Mouse (Mus musculus): ENCODE results near the gene Phactr3.

Gene Phactr3

DNA sequence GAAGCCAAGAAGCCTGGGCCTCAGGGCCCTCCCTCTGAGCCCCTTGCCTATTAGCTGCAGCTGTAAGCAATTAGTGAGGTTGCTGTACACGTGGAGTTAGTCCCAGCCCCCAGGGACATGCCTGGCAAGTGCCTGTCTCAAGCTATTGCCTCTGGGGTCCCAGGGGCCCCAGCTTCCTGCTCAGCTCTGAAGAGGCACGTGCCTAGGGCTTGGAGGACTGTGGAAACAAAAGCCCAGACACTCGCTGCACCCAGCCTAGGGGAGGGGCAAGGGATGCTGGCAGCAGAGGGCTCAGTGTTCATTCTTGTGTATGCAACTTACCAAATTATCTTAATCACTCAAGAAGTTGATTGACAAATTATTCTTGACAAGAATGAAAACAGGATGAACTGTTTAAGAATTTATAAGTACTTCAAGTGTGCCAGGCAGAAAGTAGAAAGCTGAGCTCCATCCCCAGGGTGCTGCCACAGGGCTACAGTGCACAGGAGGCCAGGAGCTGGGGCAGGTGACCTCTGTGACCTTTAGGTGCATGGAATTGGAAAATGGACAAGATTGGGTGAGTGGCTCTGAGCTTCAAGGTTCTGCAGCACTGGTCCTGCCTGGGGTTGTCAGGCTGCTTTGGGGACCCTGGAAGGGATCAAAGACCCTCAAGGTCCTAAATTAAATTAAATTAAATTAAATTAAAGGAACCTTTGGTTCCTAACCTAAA lies 138.5 kb downstream of the Phactr3 start:
- DNase-seq (ENCODE audit: low spot score) = no peak

- DNase-seq (ENCODE audit: low spot score) = no peak
Observed at GRCm38 (mm10) chr2:178257986-178258555, 139.3 kb downstream of the Phactr3 start.

DNA sequence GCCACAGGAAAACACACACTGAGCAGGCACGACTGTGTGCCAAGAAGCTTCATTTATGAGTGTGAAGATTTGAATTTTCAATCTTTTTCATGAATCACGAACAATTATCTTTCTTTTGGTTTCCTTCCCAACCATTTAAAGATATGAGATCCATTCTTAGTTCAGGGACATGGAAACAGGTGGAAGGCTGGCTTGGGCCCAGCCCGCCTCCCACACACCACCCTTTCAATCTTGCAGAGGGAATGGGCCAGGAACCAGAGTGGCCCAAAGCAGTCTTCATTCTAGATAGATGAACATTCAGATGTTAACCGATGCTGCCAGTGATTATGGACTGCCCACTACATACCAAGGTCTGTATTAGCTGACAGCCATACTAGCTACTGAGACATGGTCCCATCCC lies 144.3 kb downstream of the Phactr3 start:
- DNase-seq (ENCODE audit: low spot score) = no peak

GRCm38 (mm10) chr2:178264389-178264788 lies 145.6 kb downstream of the Phactr3 start:
- peak; percentile 76 for DNase-seq (ENCODE audit: low spot score)

- no peak for DNase-seq (ENCODE audit: low spot score)
Observed at GRCm38 (mm10) chr2:178265454-178265853, 146.7 kb downstream of the Phactr3 start.

- no peak for DNase-seq (ENCODE audit: low spot score)
Observed at GRCm38 (mm10) chr2:178270794-178271193, 152.0 kb downstream of the Phactr3 start.

DNA sequence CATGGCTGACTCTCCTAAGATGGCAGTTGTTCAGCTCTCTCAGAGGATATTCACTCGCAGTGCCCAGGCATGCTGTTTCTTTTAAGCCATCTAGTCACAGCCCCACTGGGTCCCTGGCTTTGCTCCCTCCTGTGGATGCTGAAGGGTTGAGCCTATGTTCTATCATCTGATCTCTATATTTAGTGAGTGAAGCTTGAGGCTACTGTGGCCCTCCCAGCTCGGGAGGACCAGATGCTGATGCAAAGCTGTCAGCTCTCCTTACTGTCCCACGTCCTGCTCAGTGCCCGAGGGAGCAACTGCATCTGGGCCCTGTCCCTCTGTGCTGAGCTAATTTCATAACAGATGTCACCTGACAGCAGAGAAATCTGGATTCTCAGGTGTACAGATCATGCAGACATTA lies 153.6 kb downstream of the Phactr3 start:
- no peak for DNase-seq (ENCODE audit: low spot score)

DNA sequence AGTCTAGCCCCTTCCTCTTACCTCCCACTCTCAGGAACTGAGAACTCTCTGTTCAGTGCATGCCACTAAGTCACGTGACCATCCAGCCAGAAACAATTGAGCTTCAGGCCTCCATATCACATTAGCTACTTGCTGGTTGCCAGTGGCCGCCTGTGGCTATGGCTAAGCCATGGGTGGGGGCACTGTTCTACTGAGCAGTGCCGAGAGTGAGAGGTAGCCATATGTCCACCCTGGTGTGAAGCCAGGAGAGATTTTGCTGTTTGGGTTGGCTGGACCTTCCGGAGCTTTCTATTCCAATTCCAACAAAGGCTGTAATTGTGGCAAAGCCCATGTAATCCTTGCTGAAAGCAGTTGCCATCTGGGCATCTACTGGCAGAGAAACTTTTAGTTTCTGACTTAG lies 155.4 kb downstream of the Phactr3 start:
- DNase-seq (ENCODE audit: low spot score) = no peak

DNA sequence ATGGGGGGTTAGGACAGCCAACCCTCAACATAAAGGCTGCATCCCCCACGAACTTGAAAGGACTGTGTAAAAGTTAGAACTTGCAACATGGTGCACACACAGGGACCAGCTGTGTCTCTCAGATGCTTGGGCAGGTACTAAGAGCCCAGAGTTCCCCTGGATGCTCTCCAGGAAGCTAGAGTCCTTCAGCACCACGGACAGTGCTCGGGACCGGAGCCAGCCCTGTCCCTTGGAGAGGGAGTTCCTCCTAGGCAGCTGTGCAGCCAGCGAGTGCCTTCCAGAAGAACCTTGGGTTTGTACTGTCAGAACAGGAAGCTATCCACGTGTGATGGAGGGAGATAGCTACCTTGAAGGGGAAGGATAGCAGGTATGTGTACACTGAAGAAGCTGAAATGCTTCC lies 158.4 kb downstream of the Phactr3 start:
- DNase-seq (ENCODE audit: low spot score) = peak; percentile 76

DNA sequence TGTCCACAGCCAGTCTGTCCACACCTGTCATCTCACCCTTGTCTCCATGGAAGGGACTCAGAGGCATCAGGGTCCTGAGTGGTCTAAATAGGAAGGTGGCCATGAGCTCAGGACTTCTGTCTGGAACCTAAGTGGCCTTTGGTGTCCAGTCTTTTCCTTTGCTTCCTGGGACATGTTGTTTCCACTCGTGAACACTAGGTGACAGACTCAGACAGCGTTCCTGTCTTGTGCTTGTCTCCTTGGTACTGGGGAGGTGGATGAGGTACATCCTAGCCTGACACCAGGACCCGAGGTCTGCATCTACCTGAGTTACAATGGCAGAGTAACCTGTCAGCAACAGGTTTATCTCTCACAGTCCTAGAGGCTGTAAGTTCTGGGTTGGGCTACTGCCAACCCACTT lies 162.4 kb downstream of the Phactr3 start:
- no peak for DNase-seq (ENCODE audit: low spot score)

DNA sequence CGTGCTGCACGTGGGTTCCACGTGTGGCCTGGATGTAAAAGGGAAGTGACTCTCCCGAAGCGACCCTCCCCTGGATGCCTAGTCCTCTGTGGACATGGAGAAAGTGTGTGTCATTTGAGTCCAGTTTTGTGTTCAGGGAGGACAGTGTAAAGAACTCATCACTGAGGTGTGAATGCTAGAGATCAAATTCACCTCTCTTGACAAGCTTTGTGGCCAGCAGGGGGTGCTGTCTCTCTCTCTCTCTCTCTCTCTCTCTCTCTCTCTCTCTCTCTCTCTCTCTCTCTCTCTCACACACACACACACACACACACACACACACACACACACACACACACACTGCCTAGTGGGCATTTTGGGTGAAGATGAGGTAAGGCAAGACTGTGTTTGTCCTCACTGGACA lies 168.5 kb downstream of the Phactr3 start:
- DNase-seq (ENCODE audit: low spot score) = peak; percentile 10

- DNase-seq (ENCODE audit: low spot score) = no peak
Observed at GRCm38 (mm10) chr2:178288666-178289065, 169.9 kb downstream of the Phactr3 start.

- DNase-seq (ENCODE audit: low spot score) = no peak
Observed at GRCm38 (mm10) chr2:178303453-178304187, 184.8 kb downstream of the Phactr3 start.

DNA sequence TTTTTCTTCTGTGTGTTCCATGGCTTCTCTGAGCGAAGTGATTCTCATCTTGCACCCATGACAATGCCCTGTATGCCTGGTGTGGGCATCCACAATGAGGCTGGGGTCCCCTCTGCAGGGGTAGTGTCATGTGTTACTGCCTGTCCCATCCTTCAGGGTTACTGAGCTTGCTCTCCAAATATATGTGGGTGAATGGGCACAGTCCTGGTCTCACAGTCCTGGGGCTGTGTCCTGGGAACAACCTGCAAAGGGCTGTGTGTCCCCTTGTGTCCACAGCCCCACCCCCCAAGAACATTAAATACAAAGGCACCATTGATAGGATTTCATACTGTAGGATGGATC lies 185.4 kb downstream of the Phactr3 start:
- no peak for DNase-seq (ENCODE audit: low spot score)

GRCm38 (mm10) chr2:178304669-178305068 lies 185.9 kb downstream of the Phactr3 start:
- no peak for DNase-seq (ENCODE audit: low spot score)

DNA sequence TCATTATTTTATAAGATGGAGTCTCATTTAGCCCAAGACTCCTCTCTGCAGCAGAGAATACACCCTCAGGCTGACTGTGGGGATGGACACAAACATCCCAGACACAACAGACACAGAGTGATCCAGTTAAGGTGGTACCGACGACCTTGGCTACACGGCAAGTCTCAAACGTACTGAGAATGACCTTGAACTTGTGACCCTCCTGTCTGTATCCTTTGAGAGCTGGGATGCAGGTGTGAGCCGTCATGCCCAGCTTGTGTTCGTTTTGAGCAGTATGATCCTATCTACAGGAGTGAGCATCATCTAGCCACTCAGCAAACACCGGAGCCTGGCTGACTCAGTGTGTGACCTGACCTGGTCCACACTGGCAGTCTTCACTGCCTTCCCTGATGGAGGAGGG lies 194.8 kb downstream of the Phactr3 start:
- no peak for DNase-seq (ENCODE audit: low spot score)

GRCm38 (mm10) chr2:178316281-178316680 lies 197.5 kb downstream of the Phactr3 start:
- DNase-seq (ENCODE audit: low spot score) = no peak

DNA sequence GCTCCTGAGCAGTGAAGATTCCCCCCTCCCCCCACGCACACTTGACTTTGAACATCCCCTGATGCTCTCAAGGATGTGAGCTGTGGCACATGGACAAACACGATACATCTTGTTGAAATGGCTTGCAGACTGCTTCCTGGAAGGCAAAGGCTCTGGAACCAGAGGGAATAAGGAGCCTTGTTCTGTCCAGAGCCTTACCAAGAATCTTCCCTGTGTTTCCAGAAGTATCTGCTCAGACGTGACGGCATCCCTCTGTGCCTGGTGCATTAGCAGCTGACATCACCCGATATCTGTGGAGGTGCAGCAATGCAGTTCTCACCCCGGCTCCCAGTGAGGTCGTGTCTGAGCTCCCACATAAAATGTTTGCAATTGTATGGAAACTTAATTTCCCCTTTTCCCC lies 201.0 kb downstream of the Phactr3 start:
- DNase-seq (ENCODE audit: low spot score) = no peak

GRCm38 (mm10) chr2:178321271-178321670 lies 202.5 kb downstream of the Phactr3 start:
- DNase-seq (ENCODE audit: low spot score) = no peak

- no peak for DNase-seq (ENCODE audit: low spot score)
Observed at GRCm38 (mm10) chr2:178324410-178324809, 205.6 kb downstream of the Phactr3 start.

DNA sequence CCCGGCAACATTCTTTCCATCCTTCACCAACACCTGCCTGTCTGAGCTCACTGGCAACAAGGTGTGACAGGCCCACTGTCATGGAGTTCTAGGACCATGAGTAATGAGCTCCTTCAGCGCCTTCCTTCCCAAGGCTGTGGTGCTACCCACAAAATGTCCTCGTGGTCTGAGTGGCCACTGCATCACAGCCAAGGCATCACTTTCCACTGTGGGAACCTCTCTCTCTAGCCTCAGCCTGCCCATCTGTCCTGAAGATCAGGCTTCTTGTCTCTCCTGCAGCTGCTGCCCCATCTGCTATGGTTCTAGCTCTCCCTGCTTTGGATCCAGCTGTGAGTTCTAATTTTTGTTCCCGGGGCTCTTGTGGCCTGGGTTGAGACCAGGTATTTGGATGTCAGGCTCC lies 206.0 kb downstream of the Phactr3 start:
- DNase-seq (ENCODE audit: low spot score) = no peak

DNA sequence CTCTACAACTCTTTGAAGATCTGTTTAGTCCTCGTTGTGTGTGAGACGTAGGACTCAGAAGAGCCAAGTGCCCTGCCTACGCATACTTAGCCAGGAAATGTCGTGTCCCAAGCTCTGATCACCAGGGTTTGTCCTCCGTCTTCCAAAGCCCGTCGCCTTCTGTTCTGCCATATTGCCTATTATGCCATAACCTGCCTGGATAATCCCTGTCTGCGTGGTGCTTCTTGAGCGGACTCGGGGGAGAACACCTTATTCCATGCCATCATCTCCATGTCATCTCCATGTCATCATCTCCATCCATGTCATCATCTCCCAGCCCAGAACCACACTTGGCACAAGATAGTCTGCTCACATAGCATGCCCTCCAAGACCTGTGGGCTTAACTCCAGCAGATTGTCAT lies 207.3 kb downstream of the Phactr3 start:
- DNase-seq (ENCODE audit: low spot score) = no peak

GRCm38 (mm10) chr2:178326750-178327465 lies 208.1 kb downstream of the Phactr3 start:
- no peak for DNase-seq (ENCODE audit: low spot score)

Data from adipocyte (in vitro differentiated cells).